Mouse (Mus musculus): Measurements from ENCODE around the gene Arid3c. TPM values are rescaled to one million over a fixed set of nuclear protein-coding genes. Genes with fewer than 3 reads are reported as not detected.
"Not testable (repeated sequence)": the region's sequence is repeated elsewhere in the genome, so short reads cannot be mapped to it uniquely, and the experiment has no call there.

The Arid3c gene
- total RNA-seq, 4 experiments from 2014 or later, result not detected

GRCm38 (mm10) chr4:41705922-41706754, 24.8 kb downstream of the Arid3c start:
- peak in 1 of 2 experiments; percentile 52 for DNase-seq (ENCODE audit: low spot score in 2 of 2)

- DNase-seq (ENCODE audit: low spot score in 2 of 2), result no peak
These were observed 26.3 kb downstream of the Arid3c start for GRCm38 (mm10) chr4:41704651-41705050.

- not testable (repeated sequence) for DNase-seq (ENCODE audit: low spot score in 2 of 2)
These were observed 28.7 kb downstream of the Arid3c start for GRCm38 (mm10) chr4:41702226-41702625.

GRCm38 (mm10) chr4:41700224-41700623, 30.7 kb downstream of the Arid3c start:
- DNase-seq (ENCODE audit: low spot score in 2 of 2), result peak in 1 of 2 experiments; percentile 51

- DNase-seq (ENCODE audit: low spot score in 2 of 2), result not testable (repeated sequence)
These were observed 31.2 kb downstream of the Arid3c start, which contains the start of gene Il11ra1 for GRCm38 (mm10) chr4:41699783-41700182. Gene Il11ra1, plus strand, starts transcription at chr4:41699989.

GRCm38 (mm10) chr4:41698421-41699016, 32.4 kb downstream of the Arid3c start:
- peak; percentile 68 to 75 for DNase-seq (ENCODE audit: low spot score in 2 of 2)

GRCm38 (mm10) chr4:41696930-41697841, 33.8 kb downstream of the Arid3c start, which contains the start of gene Cntfr:
Gene Cntfr, minus strand, starts transcription at chr4:41697089.
- DNase-seq (ENCODE audit: low spot score in 2 of 2), result peak; percentile 80 to 85

GRCm38 (mm10) chr4:41696452-41696851, 34.5 kb downstream of the Arid3c start:
- DNase-seq (ENCODE audit: low spot score in 2 of 2), result not testable (repeated sequence)

- DNase-seq (ENCODE audit: low spot score in 2 of 2), result not testable (repeated sequence)
These were observed 35.1 kb downstream of the Arid3c start for GRCm38 (mm10) chr4:41695800-41696199.

- DNase-seq (ENCODE audit: low spot score in 2 of 2), result not testable (repeated sequence)
These were observed 37.4 kb downstream of the Arid3c start for GRCm38 (mm10) chr4:41693511-41693910.

GRCm38 (mm10) chr4:41690014-41690413, 40.9 kb downstream of the Arid3c start:
- DNase-seq (ENCODE audit: low spot score in 2 of 2), result not testable (repeated sequence)

- not testable (repeated sequence) for DNase-seq (ENCODE audit: low spot score in 2 of 2)
These were observed 42.4 kb downstream of the Arid3c start for GRCm38 (mm10) chr4:41688562-41688961.

GRCm38 (mm10) chr4:41685882-41686492, 45.0 kb downstream of the Arid3c start:
- DNase-seq (ENCODE audit: low spot score in 2 of 2), result not testable (repeated sequence)

- DNase-seq (ENCODE audit: low spot score in 2 of 2), result not testable (repeated sequence)
These were observed 46.0 kb downstream of the Arid3c start for GRCm38 (mm10) chr4:41684931-41685453.

- not testable (repeated sequence) for DNase-seq (ENCODE audit: low spot score in 2 of 2)
These were observed 46.6 kb downstream of the Arid3c start for GRCm38 (mm10) chr4:41684131-41684930.

GRCm38 (mm10) chr4:41683303-41683702, 47.6 kb downstream of the Arid3c start:
- not testable (repeated sequence) for DNase-seq (ENCODE audit: low spot score in 2 of 2)

- DNase-seq (ENCODE audit: low spot score in 2 of 2), result no peak
These were observed 48.2 kb downstream of the Arid3c start for GRCm38 (mm10) chr4:41682789-41683188.

- no peak for DNase-seq (ENCODE audit: low spot score in 2 of 2)
These were observed 49.0 kb downstream of the Arid3c start for GRCm38 (mm10) chr4:41681947-41682346.

GRCm38 (mm10) chr4:41681176-41681575, 49.8 kb downstream of the Arid3c start:
- no peak for DNase-seq (ENCODE audit: low spot score in 2 of 2)

- DNase-seq (ENCODE audit: low spot score in 2 of 2), result no peak
These were observed 51.7 kb downstream of the Arid3c start for GRCm38 (mm10) chr4:41679291-41679690.
